Mouse (Mus musculus) T-helper 1 cell (primary cell): ENCODE results near the gene Khdc1a.
"Not testable (repeated sequence)": the region's sequence is repeated elsewhere in the genome, so short reads cannot be mapped to it uniquely, and the experiment has no call there.

ENCODE experiments used
- in situ Hi-C: fragments of 300-600 bp; cut with MboI, MseI; formaldehyde crosslinking; loops from one replicate; pipeline ENCODE4 v1.15.1; 2025; ENCODE audit warnings: high pct_unique_total_duplicates

Khdc1a gene

DNA sequence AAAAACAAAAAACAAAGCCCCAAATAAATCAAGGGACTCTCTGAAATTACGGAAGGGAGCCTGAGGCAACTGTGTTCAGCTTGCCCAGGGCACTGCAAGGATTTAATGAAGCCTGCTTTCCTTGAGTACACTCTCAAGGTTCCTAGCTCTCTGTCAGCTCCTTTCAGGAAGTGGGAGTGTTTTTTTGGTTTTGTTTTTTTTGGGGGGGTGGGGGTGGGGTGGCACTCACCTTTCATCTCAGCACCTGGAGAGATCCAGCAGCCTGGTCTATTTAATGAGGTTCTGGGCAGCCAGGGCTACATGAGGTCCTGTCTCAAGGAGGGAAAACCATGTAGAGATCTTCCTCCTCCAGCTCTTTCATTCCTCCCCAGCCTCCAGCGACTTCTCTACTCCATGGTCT lies at the start of gene Khdc1a:
Gene Khdc1a, plus strand, starts transcription at position 301 of the 400 bp plus-strand sequence.
- in situ Hi-C loops: no loop called here

DNA sequence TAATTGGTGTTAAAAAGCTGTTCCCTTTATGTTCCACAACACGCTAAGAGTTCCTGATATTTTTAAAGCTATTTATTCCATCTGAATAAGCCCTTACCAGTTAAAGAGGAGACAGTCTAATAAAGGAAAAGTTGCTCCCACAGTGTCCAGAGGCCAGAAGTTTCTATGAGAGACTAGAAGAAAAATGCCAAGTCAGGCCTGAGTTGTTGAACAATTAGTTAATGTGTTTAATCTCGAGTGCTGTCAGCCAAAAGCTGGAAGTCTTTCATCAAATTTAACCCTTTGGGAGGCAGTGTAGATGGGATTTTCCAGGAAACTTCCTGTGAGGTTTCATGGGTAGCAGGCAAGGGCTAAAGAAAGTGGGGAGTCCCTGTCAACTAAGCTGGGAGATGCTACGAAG lies 49.6 kb upstream of the Khdc1a start:
- in situ Hi-C loops: no loop called here

GRCm38 (mm10) chr1:21301686-21302085 lies 47.8 kb upstream of the Khdc1a start:
- in situ Hi-C loops: no loop called here

- in situ Hi-C loops: no loop called here
Measured at GRCm38 (mm10) chr1:21304174-21304573, 45.3 kb upstream of the Khdc1a start.

DNA sequence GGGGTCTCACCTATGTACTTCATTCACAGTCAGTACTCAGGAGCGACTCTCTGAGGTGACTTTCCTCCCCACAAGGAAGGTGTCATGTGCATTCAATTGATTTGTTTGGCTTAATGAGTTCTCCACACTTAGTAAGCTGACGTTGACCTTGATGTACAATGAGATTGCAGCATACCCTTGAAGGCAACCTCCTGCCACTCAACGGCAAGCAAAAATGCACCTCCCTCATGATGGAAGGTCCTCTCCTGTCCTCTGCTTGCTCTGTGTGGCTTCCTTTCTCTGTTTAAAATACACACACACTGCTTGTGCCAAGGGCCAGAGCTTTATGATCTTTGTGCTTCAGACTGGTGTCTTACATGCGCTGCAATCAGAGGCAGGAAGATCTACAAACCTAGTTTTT lies 44.8 kb upstream of the Khdc1a start:
- in situ Hi-C loops: no loop called here

DNA sequence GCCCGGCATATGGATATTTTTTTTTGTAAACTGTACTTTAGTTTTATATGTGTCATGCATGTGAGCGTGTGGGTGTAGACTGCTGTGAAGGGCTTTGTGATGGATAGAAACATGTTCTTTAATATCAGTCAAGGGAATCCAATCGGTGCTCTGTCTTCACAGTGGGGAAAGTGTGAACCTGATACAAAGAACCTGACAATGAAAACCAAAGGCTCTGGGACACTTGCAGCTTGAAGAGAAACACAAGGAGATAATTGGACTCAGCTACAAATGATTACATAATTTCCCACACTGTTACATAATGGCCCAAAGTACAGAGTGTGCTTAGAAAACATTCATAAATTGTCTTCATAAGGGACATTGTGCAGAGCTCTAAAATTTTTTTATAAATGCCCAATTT lies 44.0 kb upstream of the Khdc1a start:
- in situ Hi-C loops: no loop called here

DNA sequence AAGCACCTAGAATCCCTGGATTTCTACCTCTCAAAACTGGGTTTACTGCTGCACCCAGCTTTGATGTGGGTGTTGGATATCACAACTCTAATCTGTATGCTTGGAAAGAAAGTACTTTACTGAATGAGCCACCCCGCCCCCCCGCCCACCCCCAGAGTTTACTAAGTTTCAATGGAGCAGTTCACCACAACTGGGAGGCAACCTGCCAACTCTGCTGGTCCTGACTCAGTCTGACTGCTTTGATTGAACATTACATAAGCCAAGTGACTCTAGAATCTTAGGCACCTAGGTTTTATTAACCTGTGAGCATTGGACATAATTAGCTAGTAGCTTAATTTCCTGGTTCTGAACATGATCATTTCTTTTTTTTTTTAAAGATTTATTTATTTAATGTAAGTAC lies 35.1 kb upstream of the Khdc1a start:
- in situ Hi-C loops: no loop called here

GRCm38 (mm10) chr1:21315756-21316155 lies 33.7 kb upstream of the Khdc1a start:
- in situ Hi-C loops: no loop called here

DNA sequence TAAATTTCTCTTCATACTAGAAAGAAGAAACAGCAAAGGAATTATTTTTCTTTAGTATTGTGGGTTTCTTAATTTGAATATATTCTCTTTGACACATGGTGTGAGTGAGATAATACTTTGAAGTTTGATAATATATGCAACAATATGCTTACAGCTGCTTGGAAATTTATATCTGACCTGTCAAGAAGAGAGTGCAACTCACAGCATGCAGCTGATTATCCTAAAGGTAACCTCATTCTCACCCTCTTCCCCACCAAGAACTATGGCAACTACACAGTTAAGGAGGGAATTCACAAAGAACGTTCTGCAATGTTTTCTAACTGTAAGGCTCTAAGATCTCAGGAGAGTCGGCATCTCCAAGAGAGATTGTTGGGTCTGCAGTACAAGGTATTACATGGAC lies 33.1 kb upstream of the Khdc1a start:
- in situ Hi-C loops: no loop called here

GRCm38 (mm10) chr1:21318202-21318601 lies 31.2 kb upstream of the Khdc1a start:
- in situ Hi-C loops: no loop called here

GRCm38 (mm10) chr1:21320271-21320670 lies 29.2 kb upstream of the Khdc1a start:
- in situ Hi-C loops: not testable (repeated sequence)

- in situ Hi-C loops: no loop called here
Measured at GRCm38 (mm10) chr1:21321656-21322055, 27.8 kb upstream of the Khdc1a start.

DNA sequence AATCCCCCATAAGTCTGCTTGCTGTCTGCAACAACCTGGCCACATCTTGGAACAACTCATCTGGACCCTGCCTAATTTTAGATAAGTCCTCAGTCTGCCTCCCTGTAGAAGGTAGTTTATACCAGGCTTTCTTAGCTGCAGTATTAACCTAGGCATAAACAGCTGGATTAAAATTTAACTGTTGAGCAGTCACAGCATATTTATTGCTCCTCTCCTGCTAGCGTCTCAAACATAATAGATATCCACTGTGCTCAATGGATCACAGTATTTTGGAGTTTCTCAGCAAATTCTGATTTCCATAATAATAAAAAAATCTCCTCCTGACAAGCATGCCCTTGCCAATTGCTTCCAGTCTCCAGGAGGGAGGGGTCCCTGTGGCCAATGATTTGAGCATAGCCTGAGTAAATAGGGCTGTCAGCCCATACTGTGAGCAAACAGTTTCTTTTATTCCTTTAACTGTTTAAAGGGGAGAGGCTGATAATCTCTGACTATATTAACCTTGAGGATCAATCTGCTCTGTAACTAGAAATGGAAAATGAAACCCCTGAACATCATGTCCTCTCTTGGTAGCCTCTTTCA lies 25.4 kb upstream of the Khdc1a start:
- in situ Hi-C loops: no loop called here

DNA sequence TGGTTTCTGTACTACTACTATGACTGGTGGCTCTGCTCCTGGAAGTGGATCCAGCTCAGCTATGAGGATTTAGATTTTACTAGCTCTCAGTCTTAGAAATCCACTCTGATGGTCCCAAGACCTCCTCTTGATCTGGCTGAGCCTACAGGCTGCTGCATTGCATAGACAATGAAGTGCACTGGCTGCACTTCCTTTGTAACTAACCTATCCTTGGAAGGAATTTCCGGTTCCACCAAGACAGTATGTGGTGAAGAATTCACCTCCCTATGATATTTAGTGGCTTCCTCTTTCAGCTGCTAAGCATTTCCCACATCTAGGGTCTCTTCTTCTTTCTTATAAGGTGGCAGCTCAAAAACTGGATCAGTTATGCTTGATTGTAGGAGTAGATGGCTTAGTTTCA lies 24.8 kb upstream of the Khdc1a start:
- in situ Hi-C loops: no loop called here

DNA sequence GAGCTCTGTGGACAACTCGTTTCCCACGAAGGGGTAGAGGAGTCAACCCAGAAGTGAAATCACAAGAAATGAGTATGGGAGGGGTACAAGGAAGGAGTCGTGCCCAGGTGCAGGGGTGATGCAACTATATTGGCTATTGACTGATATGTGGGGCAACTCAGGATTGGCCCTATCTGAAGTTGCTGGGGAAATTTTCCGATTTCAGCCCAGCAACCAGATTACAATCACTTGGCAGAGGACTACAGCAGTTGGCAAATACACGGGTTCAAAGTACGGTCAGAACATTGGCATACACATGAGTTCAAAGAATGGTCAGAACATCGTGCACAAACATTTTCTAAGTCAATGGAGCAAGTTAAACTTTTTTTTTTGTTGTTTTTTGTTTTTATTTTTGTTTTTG lies 22.7 kb upstream of the Khdc1a start:
- in situ Hi-C loops: no loop called here

DNA sequence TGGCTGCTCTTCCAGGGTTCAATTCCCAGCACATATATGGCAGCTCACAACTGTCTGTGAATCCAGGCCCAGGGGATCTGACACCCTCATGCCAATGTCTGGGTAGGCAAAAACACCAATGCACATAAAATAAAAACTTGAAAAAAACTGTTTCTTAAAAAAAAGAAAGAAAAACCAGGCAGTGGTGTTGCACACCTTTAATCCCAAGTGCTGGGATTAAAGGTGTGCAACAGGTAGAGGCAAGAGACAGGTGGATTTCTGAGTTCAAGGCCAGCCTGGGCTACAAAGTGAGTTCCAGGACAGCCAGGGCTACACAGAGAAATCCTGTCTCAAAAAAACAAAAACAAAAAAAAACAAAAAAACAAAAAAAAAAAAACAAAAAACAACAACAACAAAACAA lies 18.3 kb upstream of the Khdc1a start:
- in situ Hi-C loops: not testable (repeated sequence)

- in situ Hi-C loops: no loop called here
Measured at GRCm38 (mm10) chr1:21333222-21333973, 16.0 kb upstream of the Khdc1a start.

DNA sequence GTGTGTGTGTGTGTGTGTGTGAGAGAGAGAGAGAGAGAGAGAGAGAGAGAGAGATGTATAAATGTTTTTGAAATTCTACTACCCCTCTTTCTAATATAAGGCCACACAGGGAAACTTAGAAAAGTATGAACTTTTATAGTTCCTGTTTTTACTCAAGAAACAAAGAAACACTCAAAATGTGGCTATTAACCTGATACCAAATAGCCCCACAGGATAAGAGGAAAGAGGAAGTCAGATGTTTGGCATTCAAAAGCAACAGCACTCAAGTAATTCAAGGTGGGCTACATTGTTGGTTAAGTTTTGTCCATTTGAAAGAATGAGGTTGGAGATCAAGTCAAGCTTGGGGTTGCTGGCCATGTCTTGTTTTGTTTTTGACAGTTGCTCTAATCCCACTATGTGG lies 13.6 kb upstream of the Khdc1a start:
- in situ Hi-C loops: loop anchor here (5.0 kb wide), 3 partner anchors 59 to 399 kb away; partner anchors contain the start of gene Tmem14a

DNA sequence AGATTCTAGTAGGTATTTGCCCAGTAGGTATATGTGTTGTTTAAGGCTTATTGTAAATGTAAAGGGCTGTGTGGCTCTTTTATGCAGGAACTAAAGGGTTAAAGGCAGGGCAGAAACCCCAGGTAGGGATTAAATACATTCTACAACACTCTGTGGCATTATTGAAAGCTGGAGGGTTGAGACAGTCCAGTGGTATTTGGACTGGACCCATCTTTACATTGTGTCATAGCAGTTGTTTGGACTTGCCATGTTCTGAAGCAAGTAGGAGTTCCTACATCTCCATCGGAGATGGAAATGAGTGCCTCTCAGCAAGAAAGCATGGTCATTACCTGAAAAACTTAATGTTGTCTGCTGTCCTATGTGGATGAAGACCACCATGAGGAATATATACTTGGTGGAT lies 8.7 kb upstream of the Khdc1a start:
- in situ Hi-C loops: no loop called here

- in situ Hi-C loops: no loop called here
Measured at GRCm38 (mm10) chr1:21344253-21344652, 5.2 kb upstream of the Khdc1a start.

- in situ Hi-C loops: not testable (repeated sequence)
Measured at GRCm38 (mm10) chr1:21344752-21345151, 4.7 kb upstream of the Khdc1a start.

DNA sequence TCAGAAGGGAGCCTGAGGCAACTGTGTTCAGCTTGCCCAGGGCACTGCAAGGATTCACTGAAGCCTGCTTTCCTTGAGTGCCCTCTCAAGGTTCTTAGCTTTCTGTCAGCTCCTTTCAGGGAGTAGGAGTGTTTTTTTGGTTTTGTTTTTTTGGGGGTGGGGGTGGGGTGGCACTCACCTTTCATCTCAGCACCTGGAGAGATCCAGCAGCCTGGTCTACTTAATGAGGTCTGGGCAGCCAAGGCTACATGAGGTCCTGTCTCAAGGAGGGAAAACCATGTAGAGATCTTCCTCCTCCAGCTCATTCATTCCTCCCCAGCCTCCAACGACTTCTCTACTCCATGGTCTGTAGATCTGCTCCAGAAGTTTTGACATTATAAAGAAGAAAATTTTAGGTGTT lies 18.6 kb downstream of the Khdc1a start, which contains the start of gene Khdc1c:
Gene Khdc1c, plus strand, starts transcription at position 301 of the 400 bp plus-strand sequence.
- in situ Hi-C loops: not testable (repeated sequence)

DNA sequence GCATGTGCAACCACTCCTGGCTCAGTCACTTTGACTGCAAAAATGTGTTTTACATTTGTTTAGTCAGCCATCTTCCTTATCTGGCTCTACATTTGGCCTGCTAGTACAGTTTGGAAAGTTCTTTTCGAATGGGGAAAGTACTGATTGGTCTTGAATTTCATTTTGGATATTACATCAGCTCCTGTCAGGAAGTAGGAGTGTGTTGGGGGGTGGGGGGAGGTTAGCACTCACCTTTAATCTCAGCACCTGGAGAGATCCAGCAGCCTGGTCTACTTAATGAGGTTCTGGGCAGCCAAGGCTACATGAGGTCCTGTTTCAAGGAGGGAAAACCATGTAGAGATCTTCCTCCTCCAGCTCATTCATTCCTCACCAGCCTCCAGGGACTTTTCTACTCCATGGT lies 33.8 kb downstream of the Khdc1a start, which contains the start of gene Khdc1b:
Gene Khdc1b, plus strand, starts transcription at position 301 of the 400 bp plus-strand sequence.
- in situ Hi-C loops: no loop called here
